Mouse (Mus musculus) brain, embryonic 14.5 days (tissue): ENCODE data around the gene Six4.

Experiments used
- CTCF ChIP-seq: fragments of 200-500 bp; IDR thresholded peaks from 2 replicates; pipeline ENCODE4 v1.5.1; 2012; ENCODE audit warnings: inconsistent platforms, mild to moderate bottlenecking, moderate library complexity, borderline replicate concordance; ENCODE audit not compliant: insufficient read depth, insufficient read length; ENCODE audit errors: extremely low read depth
- POLR2A ChIP-seq: fragments of 200-500 bp; IDR thresholded peaks from 2 replicates; pipeline ENCODE4 v1.6.1; 2012; ENCODE audit warnings: mild to moderate bottlenecking, inconsistent platforms, borderline replicate concordance; ENCODE audit not compliant: poor library complexity, insufficient read depth, insufficient read length, severe bottlenecking; ENCODE audit errors: extremely low read depth

DNA sequence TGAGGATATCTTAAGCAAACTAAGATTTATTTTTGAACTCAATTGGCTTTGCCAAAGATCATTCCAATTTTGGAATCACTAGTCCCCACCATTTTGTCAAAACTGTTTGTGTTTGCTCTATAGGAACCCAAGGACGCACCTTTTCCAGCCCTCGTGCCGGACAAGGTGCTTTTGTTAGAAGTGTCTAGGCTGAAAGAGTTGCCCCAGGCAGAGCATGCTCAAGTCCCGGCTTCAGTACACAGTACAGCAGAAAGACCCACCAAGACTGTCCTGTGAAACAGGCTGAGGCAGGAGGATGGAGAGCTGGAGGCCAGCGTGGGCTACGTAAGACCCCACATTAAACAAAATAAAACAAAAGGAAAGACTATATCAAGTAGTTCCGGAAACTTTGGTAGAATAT, 26.2 kb downstream of the Six4 start:
- TF ChIP-seq POLR2A: no peak
- TF ChIP-seq CTCF: no peak
